Mouse (Mus musculus): Measurements from ENCODE around the gene Cbfa2t3.

GRCm38 (mm10) chr8:122727412-122727811 is 28.5 kb upstream of the Cbfa2t3 start:
- TF ChIP-seq CTCF (conservative IDR thresholded peaks at IDR 0.05; ENCODE audit: low read length) = no peak
- no peak for TF ChIP-seq NANOG (IDR thresholded peaks at IDR 0.05; ENCODE audit: borderline replicate concordance, low read length)
- TF ChIP-seq POU5F1 (IDR thresholded peaks at IDR 0.05; ENCODE audit: borderline replicate concordance, low read length) = no peak

All from E14TG2a.4 (cell line).